ENCODE assay signal across 9 mouse cellular contexts in the genomic region with DNA sequence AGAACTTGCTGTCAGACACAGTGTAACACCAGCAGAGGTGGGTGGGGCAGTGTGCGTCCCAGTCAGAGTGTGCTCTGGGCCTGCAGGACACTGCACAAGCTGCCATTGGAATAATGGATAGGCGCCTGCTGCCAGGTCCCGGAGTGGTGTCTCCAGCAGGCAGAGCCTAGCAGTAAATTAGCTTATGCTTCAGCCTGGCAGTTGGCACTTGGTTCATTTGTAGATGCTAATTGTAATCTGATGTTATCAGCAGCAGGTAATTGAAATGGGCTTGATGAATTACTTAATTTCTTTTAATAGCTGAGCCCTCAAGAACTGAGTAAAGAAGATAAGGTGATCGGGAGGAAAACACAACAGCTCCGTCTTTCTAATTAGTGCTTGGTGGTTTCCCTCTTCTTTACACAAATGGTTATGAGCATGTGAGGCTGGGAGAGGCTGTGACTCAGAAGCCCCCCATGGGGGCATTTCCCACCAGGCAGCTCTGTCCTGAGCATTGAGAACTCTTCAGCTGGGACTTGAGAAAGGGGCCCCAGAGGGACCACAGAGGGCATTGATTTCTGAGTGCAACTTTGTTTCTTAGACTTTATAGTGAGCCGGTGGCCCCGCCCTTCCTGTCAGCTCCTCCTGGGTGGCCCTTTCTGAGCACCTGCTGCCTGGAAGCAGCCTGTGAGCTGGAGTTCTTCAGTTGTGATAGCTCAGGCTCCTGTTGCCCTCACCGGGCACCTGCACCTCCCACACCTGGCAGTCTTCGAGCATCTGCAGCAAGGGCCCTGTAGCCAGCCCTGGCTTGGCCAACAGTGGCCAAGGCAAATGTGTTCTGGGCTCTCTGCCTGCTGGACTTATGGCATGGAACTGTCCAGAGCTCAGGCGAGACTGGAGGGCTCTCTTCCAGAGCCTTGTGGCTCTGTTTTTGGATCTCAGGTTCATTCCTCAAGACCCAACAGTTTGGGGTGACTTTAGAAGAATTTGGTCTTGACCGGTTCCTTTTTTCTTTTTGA.
DNase-seq lines count a peak whose midpoint lies in the region; ATAC-seq and TF ChIP-seq lines count a peak whose summit lies in the region.
"Had no signal": no experiment of that assay in that cellular context is flagged by ENCODE, and none has a peak within 500 bp of the region (broad histone marks: within the 10 kb centered on the region; RNA-seq: fewer than 3 reads in every experiment).

No protein-coding gene starts in this region.

- H3K27me3 ChIP-seq in lung, embryonic 14.5 days (ENCODE audit: insufficient read depth, low read length): no peaks in the 10 kb centered on the region
- no peaks in the 10 kb centered on the region for H3K27me3 ChIP-seq in lung, postnatal 0 days (replicated peaks; ENCODE audit: insufficient read depth, low read length)
- H3K27me3 ChIP-seq in hindbrain, embryonic 14.5 days (ENCODE audit: control insufficient read depth, insufficient read depth, low read length): no peaks in the 10 kb centered on the region
- H3K27me3 ChIP-seq in kidney, embryonic 16.5 days (ENCODE audit: insufficient read depth, low read length): no peaks in the 10 kb centered on the region

- no peak for TF ChIP-seq POLR2A in lung, adult 2 months (IDR thresholded peaks at IDR 0.05; ENCODE audit: borderline replicate concordance, extremely low read depth, low read depth, low read length)

- peaks cover 4% of the 10 kb centered on the region; the same call in 1 of the 2 replicates for H3K4me1 ChIP-seq in lung, embryonic 14.5 days (ENCODE audit: insufficient read depth)
- H3K4me1 ChIP-seq in lung, postnatal 0 days (ENCODE audit: insufficient read depth, low read depth, low read length): no peaks in the 10 kb centered on the region
- peaks cover 49% of the 10 kb centered on the region for H3K4me1 ChIP-seq in hindbrain, embryonic 14.5 days (replicated peaks; ENCODE audit: control insufficient read depth, insufficient read depth, low read length)
- peaks cover 10% of the 10 kb centered on the region; the same call in 1 of the 2 replicates for H3K4me1 ChIP-seq in lung, adult 2 months (ENCODE audit: control insufficient read depth, insufficient read depth, low read length)
- peaks cover 23% of the 10 kb centered on the region for H3K4me1 ChIP-seq in kidney, embryonic 16.5 days (ENCODE audit: insufficient read depth, low read length)

- H3K9ac ChIP-seq in lung, embryonic 14.5 days: no peak overlapping the region
- no peak overlapping the region for H3K9ac ChIP-seq in lung, postnatal 0 days (replicated peaks; ENCODE audit: low read depth)
- no peak overlapping the region for H3K9ac ChIP-seq in hindbrain, embryonic 14.5 days
- no peak overlapping the region for H3K9ac ChIP-seq in kidney, embryonic 16.5 days (replicated peaks; ENCODE audit: low read length)

- no peaks in the 10 kb centered on the region for H3K36me3 ChIP-seq in lung, embryonic 14.5 days (ENCODE audit: insufficient read depth)
- no peaks in the 10 kb centered on the region for H3K36me3 ChIP-seq in lung, postnatal 0 days (ENCODE audit: insufficient read depth, low read length)
- H3K36me3 ChIP-seq in hindbrain, embryonic 14.5 days (replicated peaks; ENCODE audit: control insufficient read depth, insufficient read depth): no peaks in the 10 kb centered on the region
- H3K36me3 ChIP-seq in kidney, embryonic 16.5 days (ENCODE audit: insufficient read depth, low read length): no peaks in the 10 kb centered on the region

- no peaks in the 10 kb centered on the region for H3K9me3 ChIP-seq in lung, embryonic 14.5 days (ENCODE audit: low read depth, low read length)
- H3K9me3 ChIP-seq in lung, postnatal 0 days (ENCODE audit: low read length): no peaks in the 10 kb centered on the region
- H3K9me3 ChIP-seq in hindbrain, embryonic 14.5 days (ENCODE audit: control insufficient read depth, low read length): no peaks in the 10 kb centered on the region
- no peaks in the 10 kb centered on the region for H3K9me3 ChIP-seq in kidney, embryonic 16.5 days (ENCODE audit: low read length)

- H3K4me3 ChIP-seq in lung, embryonic 14.5 days (ENCODE audit: low read depth, low read length): no peak overlapping the region
- no peak overlapping the region for H3K4me3 ChIP-seq in lung, postnatal 0 days (ENCODE audit: low read depth, low read length)
- H3K4me3 ChIP-seq in hindbrain, embryonic 14.5 days (replicated peaks; ENCODE audit: low read length): no peak overlapping the region
- H3K4me3 ChIP-seq in lung, adult 2 months (replicated peaks; ENCODE audit: extremely low read depth, low read depth, low read length): no peak overlapping the region
- H3K4me3 ChIP-seq in kidney, embryonic 16.5 days (ENCODE audit: low read length): no peak overlapping the region
- H3K4me3 ChIP-seq: myocyte had no signal

- no peak for ATAC-seq in lung, embryonic 14.5 days (ENCODE audit: insufficient read depth)
- ATAC-seq in lung, postnatal 0 days: no peak
- ATAC-seq in hindbrain, embryonic 14.5 days (ENCODE audit: low FRiP score): peak; percentile 69
- ATAC-seq in megakaryocyte, adult 5-6 weeks (ENCODE audit: poor library complexity, severe bottlenecking): no peak
- ATAC-seq in kidney, embryonic 16.5 days (ENCODE audit: low FRiP score, low TSS enrichment): no peak

- no peak for TF ChIP-seq CTCF in lung, embryonic 14.5 days (IDR thresholded peaks at IDR 0.05; ENCODE audit: low read depth)
- TF ChIP-seq CTCF in lung, postnatal 0 days (IDR thresholded peaks at IDR 0.05): no peak
- TF ChIP-seq CTCF in lung, adult 2 months (IDR thresholded peaks at IDR 0.05; ENCODE audit: insufficient read depth, low read length): no peak

- no peak overlapping the region for H3K4me2 ChIP-seq in lung, embryonic 14.5 days
- no peak overlapping the region for H3K4me2 ChIP-seq in lung, postnatal 0 days (replicated peaks; ENCODE audit: low read depth, low read length)
- no peak overlapping the region for H3K4me2 ChIP-seq in hindbrain, embryonic 14.5 days (replicated peaks)
- H3K4me2 ChIP-seq in kidney, embryonic 16.5 days (replicated peaks; ENCODE audit: low read depth, low read length): no peak overlapping the region

- 44% methylated on average over 11 of the region's 11 CpGs for WGBS in lung, embryonic 14.5 days
- 50% methylated on average over 11 of the region's 11 CpGs for WGBS in lung, postnatal 0 days
- 44% methylated on average over 11 of the region's 11 CpGs for WGBS in hindbrain, embryonic 14.5 days
- WGBS in lung, adult 2 months: 49% methylated on average over 11 of the region's 11 CpGs
- 47% methylated on average over 11 of the region's 11 CpGs for WGBS in kidney, embryonic 16.5 days

- H3K27ac ChIP-seq in lung, embryonic 14.5 days (ENCODE audit: low read depth): no peak overlapping the region
- no peak overlapping the region for H3K27ac ChIP-seq in lung, postnatal 0 days (ENCODE audit: low read length)
- H3K27ac ChIP-seq in hindbrain, embryonic 14.5 days: peak overlapping the region; percentile 77
- H3K27ac ChIP-seq in kidney, embryonic 16.5 days (ENCODE audit: low read length): no peak overlapping the region

- TF ChIP-seq EP300 in lung, postnatal 0 days (IDR thresholded peaks at IDR 0.05): no peak

- DNase-seq in lung, embryonic 14.5 days: peak; percentile 28
- no peak for DNase-seq in lung, postnatal 0 days (ENCODE audit: low spot score)
- DNase-seq in cerebellum, adult 18-20 months: peak; percentile 61 to 74
- DNase-seq in hindbrain, embryonic 14.5 days (ENCODE audit: low spot score): peak; percentile 61
- DNase-seq in retina, embryonic 14.5 days (ENCODE audit: low spot score): peak; percentile 43
- no peak for DNase-seq in lung, adult 2 months

Comparison
In these comparisons a context has a peak if more than half of its experiments do, and no peak if none do; other contexts are left out.
1. DNase-seq: peak in lung, embryonic 14.5 days (single experiment), cerebellum, adult 18-20 months (2 of 2), hindbrain, embryonic 14.5 days (single experiment) and retina, embryonic 14.5 days (single experiment); none in lung, postnatal 0 days (single experiment) and lung, adult 2 months (single experiment).